Mouse (Mus musculus) forebrain, embryonic 16.5 days (tissue): ENCODE measurements around the gene Dnajb12. TPM values are rescaled to one million over a fixed set of nuclear protein-coding genes. Genes with fewer than 3 reads are reported as not detected.

Experiments
- ATAC-seq: fragments of 200-750 bp; cut with Nextera tagmentation; 2 replicates; pipeline ENCODE4 v1.8.0; 2017; ENCODE audit warnings: mild to moderate bottlenecking, moderate library complexity
- H3K27ac ChIP-seq: fragments of 300-500 bp; sonication (generic); 2 replicates; pipeline ENCODE4 v1.5.1; 2014; ENCODE audit warnings: low read length, control low read depth
- H3K27me3 ChIP-seq: fragments of 300-500 bp; sonication (generic); replicated peaks from 2 replicates; pipeline ENCODE4 v1.6.1; 2014; ENCODE audit warnings: low read length; ENCODE audit not compliant: control insufficient read depth, insufficient read depth
- H3K36me3 ChIP-seq: fragments of 300-500 bp; sonication (generic); 2 replicates; pipeline ENCODE4 v1.6.1; 2014; ENCODE audit not compliant: control insufficient read depth, insufficient read depth
- H3K4me1 ChIP-seq: fragments of 300-500 bp; sonication (generic); replicated peaks from 2 replicates; pipeline ENCODE4 v1.6.1; 2014; ENCODE audit warnings: low read length; ENCODE audit not compliant: control insufficient read depth, insufficient read depth
- H3K4me2 ChIP-seq: fragments of 300-500 bp; sonication (generic); 2 replicates; pipeline ENCODE4 v1.6.1; 2014; ENCODE audit warnings: mild to moderate bottlenecking, low read length, control low read depth
- H3K4me3 ChIP-seq: fragments of 300-500 bp; sonication (generic); replicated peaks from 2 replicates; pipeline ENCODE4 v1.5.1; 2014; ENCODE audit warnings: mild to moderate bottlenecking, low read length, control low read depth
- H3K9ac ChIP-seq: fragments of 300-500 bp; sonication (generic); replicated peaks from 2 replicates; pipeline ENCODE4 v1.6.1; 2014; ENCODE audit warnings: low read depth, low read length, control low read depth
- H3K9me3 ChIP-seq: fragments of 300-500 bp; sonication (generic); 2 replicates; pipeline ENCODE4 v1.6.1; 2016; ENCODE audit warnings: low read length; ENCODE audit not compliant: control insufficient read depth
- WGBS: fragments of 180-500 bp; shearing (Covaris S2); extraction: QIAGEN DNeasy Blood & Tissue Kit; methylation state at CpG from one replicate; pipeline ENCODE4 v1.1.7; 2014; 5-methylcytosine and 5-hydroxymethylcytosine counted together
- polyA plus RNA-seq: library from polyadenylated mRNA; unstranded; fragments of >200 nt; fragmentation: Nextera tagmentation; extraction: Ambion mirVana; gene quantifications from 2 replicates; pipeline ENCODE4 v1.2.1, GENCODE M21; 2015

The Dnajb12 gene
- polyA plus RNA-seq, 1 experiment from 2014 or later = 18.5 TPM

- H3K9ac ChIP-seq = peak overlapping the region; percentile 48
- no peak overlapping the region for H3K4me3 ChIP-seq
- no peak for ATAC-seq
- peaks cover 65% of the 10 kb centered on the region for H3K4me1 ChIP-seq
- no peaks in the 10 kb centered on the region for H3K27me3 ChIP-seq
- H3K9me3 ChIP-seq = no peaks in the 10 kb centered on the region
- WGBS = 21% methylated on average over 2 of the region's 2 CpGs
- H3K27ac ChIP-seq = peak overlapping the region; percentile 98
- H3K36me3 ChIP-seq = no peaks in the 10 kb centered on the region
- peak overlapping the region; percentile 31; the same call in 1 of the 2 replicates for H3K4me2 ChIP-seq
These were observed 19.6 kb downstream of the Dnajb12 start for GRCm38 (mm10) chr10:59898935-59899334.

- H3K4me2 ChIP-seq = peak overlapping the region; percentile 31
- no peaks in the 10 kb centered on the region for H3K36me3 ChIP-seq
- peak overlapping the region; percentile 48 for H3K9ac ChIP-seq
- H3K4me1 ChIP-seq = peaks cover 63% of the 10 kb centered on the region
- WGBS = 4% methylated on average over 21 of the region's 21 CpGs
- no peaks in the 10 kb centered on the region for H3K27me3 ChIP-seq
- ATAC-seq = peak; percentile 91
- H3K9me3 ChIP-seq = no peaks in the 10 kb centered on the region
- no peak overlapping the region for H3K4me3 ChIP-seq
- peak overlapping the region; percentile 98 for H3K27ac ChIP-seq
These were observed 20.2 kb downstream of the Dnajb12 start for GRCm38 (mm10) chr10:59899341-59900173.

- peaks cover 63% of the 10 kb centered on the region for H3K4me1 ChIP-seq
- peak overlapping the region; percentile 31 for H3K4me2 ChIP-seq
- H3K9me3 ChIP-seq = no peaks in the 10 kb centered on the region
- no peaks in the 10 kb centered on the region for H3K36me3 ChIP-seq
- no peak for ATAC-seq
- no peak overlapping the region for H3K4me3 ChIP-seq
- H3K9ac ChIP-seq = peak overlapping the region; percentile 48
- no peaks in the 10 kb centered on the region for H3K27me3 ChIP-seq
- peak overlapping the region; percentile 98 for H3K27ac ChIP-seq
- 14% methylated on average over 4 of the region's 4 CpGs for WGBS
These were observed 20.7 kb downstream of the Dnajb12 start for GRCm38 (mm10) chr10:59900174-59900435.

- Histone ChIP-seq H3K4me2 (no peak overlapping the region), H3K9ac (no peak overlapping the region), H3K27ac (peak overlapping the region; percentile 98), H3K27me3 (no peaks in the 10 kb centered on the region), H3K36me3 (no peaks in the 10 kb centered on the region), H3K9me3 (no peaks in the 10 kb centered on the region), H3K4me1 (peaks cover 60% of the 10 kb centered on the region), H3K4me3 (no peak overlapping the region)
- no peak for ATAC-seq
- WGBS = 50% methylated on average over 4 of the region's 4 CpGs
These were observed 21.6 kb downstream of the Dnajb12 start for GRCm38 (mm10) chr10:59900939-59901338.

GRCm38 (mm10) chr10:59901463-59901862, 22.1 kb downstream of the Dnajb12 start:
- Histone ChIP-seq H3K27ac (peak overlapping the region; percentile 44), H3K36me3 (no peaks in the 10 kb centered on the region), H3K9ac (no peak overlapping the region), H3K4me3 (no peak overlapping the region), H3K4me1 (peaks cover 55% of the 10 kb centered on the region), H3K9me3 (no peaks in the 10 kb centered on the region), H3K27me3 (no peaks in the 10 kb centered on the region), H3K4me2 (no peak overlapping the region)
- 86% methylated on average over 1 of the region's 1 CpGs for WGBS
- no peak for ATAC-seq

GRCm38 (mm10) chr10:59901986-59902605, 22.7 kb downstream of the Dnajb12 start:
- Histone ChIP-seq H3K4me1 (peaks cover 49% of the 10 kb centered on the region), H3K9ac (0 out of 2 replicates have a peak overlapping the region, but pooled peaks have one; percentile 32), H3K4me2 (no peak overlapping the region), H3K4me3 (no peak overlapping the region), H3K27me3 (no peaks in the 10 kb centered on the region), H3K9me3 (no peaks in the 10 kb centered on the region), H3K27ac (no peak overlapping the region; the same call in 1 of the 2 replicates), H3K36me3 (no peaks in the 10 kb centered on the region)
- WGBS = 66% methylated on average over 8 of the region's 8 CpGs
- ATAC-seq = no peak

GRCm38 (mm10) chr10:59902606-59902990, 23.2 kb downstream of the Dnajb12 start:
- Histone ChIP-seq H3K4me2 (no peak overlapping the region), H3K27me3 (no peaks in the 10 kb centered on the region), H3K9me3 (no peaks in the 10 kb centered on the region), H3K27ac (no peak overlapping the region), H3K36me3 (no peaks in the 10 kb centered on the region), H3K9ac (no peak overlapping the region), H3K4me1 (peaks cover 48% of the 10 kb centered on the region), H3K4me3 (no peak overlapping the region)
- ATAC-seq = no peak
- whole genome bisulfite sequencing = 62% methylated on average over 8 of the region's 8 CpGs

GRCm38 (mm10) chr10:59903170-59903569, 23.8 kb downstream of the Dnajb12 start:
- Histone ChIP-seq H3K9me3 (no peaks in the 10 kb centered on the region), H3K4me3 (no peak overlapping the region), H3K4me2 (no peak overlapping the region), H3K27me3 (no peaks in the 10 kb centered on the region), H3K36me3 (no peaks in the 10 kb centered on the region), H3K9ac (no peak overlapping the region), H3K4me1 (peaks cover 47% of the 10 kb centered on the region), H3K27ac (no peak overlapping the region)
- ATAC-seq = no peak
- whole genome bisulfite sequencing = 69% methylated on average over 7 of the region's 7 CpGs

- no peak overlapping the region for H3K4me2 ChIP-seq
- H3K27me3 ChIP-seq = no peaks in the 10 kb centered on the region
- WGBS = 72% methylated on average over 3 of the region's 3 CpGs
- no peaks in the 10 kb centered on the region for H3K36me3 ChIP-seq
- H3K4me3 ChIP-seq = no peak overlapping the region
- H3K9ac ChIP-seq = no peak overlapping the region
- no peaks in the 10 kb centered on the region for H3K9me3 ChIP-seq
- no peak overlapping the region for H3K27ac ChIP-seq
- ATAC-seq = no peak
- H3K4me1 ChIP-seq = peaks cover 25% of the 10 kb centered on the region
These were observed 27.8 kb downstream of the Dnajb12 start for GRCm38 (mm10) chr10:59907080-59907609.
